Mouse (Mus musculus) ES-Bruce4 (cell line): ENCODE measurements around the gene Gjc1. TPM values are rescaled to one million over a fixed set of nuclear protein-coding genes. Genes with fewer than 3 reads are reported as not detected.

Source experiments
- H3K27ac ChIP-seq: 2 replicates; pipeline ENCODE4 v1.5.1; 2012; ENCODE audit warnings: low read length, inconsistent platforms; ENCODE audit not compliant: insufficient read depth
- H3K27me3 ChIP-seq: 2 replicates; pipeline ENCODE4 v1.6.1; 2012; ENCODE audit warnings: mild to moderate bottlenecking, low read length, inconsistent platforms; ENCODE audit not compliant: control insufficient read depth, poor library complexity, insufficient read depth, severe bottlenecking
- H3K36me3 ChIP-seq: 2 replicates; pipeline ENCODE4 v1.6.1; 2012; ENCODE audit warnings: inconsistent platforms, mild to moderate bottlenecking, low read length, moderate library complexity; ENCODE audit not compliant: control insufficient read depth, poor library complexity, insufficient read depth, severe bottlenecking
- H3K4me1 ChIP-seq: one replicate; pipeline ENCODE4 v1.8.1; 2011; ENCODE audit warnings: low read length; ENCODE audit not compliant: control insufficient read depth, insufficient read depth
- H3K4me3 ChIP-seq: 2 replicates; pipeline ENCODE4 v1.5.1; 2011; ENCODE audit warnings: low read depth, mild to moderate bottlenecking, low read length
- H3K9ac ChIP-seq: 2 replicates; pipeline ENCODE4 v1.6.1; 2012; ENCODE audit warnings: low read depth, mild to moderate bottlenecking, inconsistent platforms; ENCODE audit not compliant: poor library complexity, severe bottlenecking
- H3K9me3 ChIP-seq: replicated peaks from 2 replicates; pipeline ENCODE4 v1.6.1; 2012; ENCODE audit warnings: mild to moderate bottlenecking, low read length, inconsistent platforms; ENCODE audit not compliant: control insufficient read depth, poor library complexity, insufficient read depth, severe bottlenecking
- CTCF ChIP-seq: IDR thresholded peaks from one replicate; pipeline ENCODE4 v1.8.1; 2011; ENCODE audit warnings: low read depth, low read length
- EP300 ChIP-seq: IDR thresholded peaks from 2 replicates; pipeline ENCODE4 v1.6.1; 2011; ENCODE audit warnings: low read depth, low read length; ENCODE audit not compliant: insufficient read depth
- POLR2A ChIP-seq: IDR thresholded peaks from one replicate; pipeline ENCODE4 v1.8.1; 2011; ENCODE audit warnings: low read length; ENCODE audit not compliant: insufficient read depth
- polyA plus RNA-seq: library from polyadenylated mRNA; stranded (reverse); fragments of >200 nt; gene quantifications from 2 replicates; pipeline ENCODE4 v1.2.4, GENCODE M21; 2011; ENCODE audit warnings: low read depth; ENCODE audit not compliant: missing spikeins, insufficient read depth, insufficient read length

Gene Gjc1
- polyA plus RNA-seq, 1 experiment = 71.0 TPM

GRCm38 (mm10) chr11:102851883-102852282 lies 32.4 kb upstream of the Gjc1 start:
- Histone ChIP-seq H3K9me3 (no peaks in the 10 kb centered on the region), H3K36me3 (peaks cover 48% of the 10 kb centered on the region), H3K4me3 (no peak overlapping the region), H3K4me1 (no peaks in the 10 kb centered on the region), H3K27me3 (no peaks in the 10 kb centered on the region), H3K27ac (no peak overlapping the region), H3K9ac (no peak overlapping the region)
- TF ChIP-seq EP300 (no peak), POLR2A (no peak), CTCF (peak; percentile 84)

- Histone ChIP-seq H3K9ac (no peak overlapping the region), H3K4me3 (no peak overlapping the region), H3K36me3 (peaks cover 81% of the 10 kb centered on the region), H3K4me1 (no peaks in the 10 kb centered on the region), H3K27me3 (no peaks in the 10 kb centered on the region), H3K9me3 (no peaks in the 10 kb centered on the region), H3K27ac (no peak overlapping the region)
- TF ChIP-seq CTCF (no peak), EP300 (no peak), POLR2A (no peak)
Measured at GRCm38 (mm10) chr11:102845926-102846325, 26.4 kb upstream of the Gjc1 start.

GRCm38 (mm10) chr11:102838616-102839150 lies 19.2 kb upstream of the Gjc1 start:
- Histone ChIP-seq H3K27me3 (no peaks in the 10 kb centered on the region), H3K27ac (no peak overlapping the region), H3K4me3 (no peak overlapping the region), H3K9ac (no peak overlapping the region), H3K4me1 (no peaks in the 10 kb centered on the region), H3K9me3 (no peaks in the 10 kb centered on the region), H3K36me3 (peaks cover 64% of the 10 kb centered on the region)
- TF ChIP-seq EP300 (no peak), CTCF (no peak), POLR2A (no peak)

GRCm38 (mm10) chr11:102838126-102838525 lies 18.6 kb upstream of the Gjc1 start:
- peaks cover 59% of the 10 kb centered on the region for H3K36me3 ChIP-seq
- H3K4me3 ChIP-seq = no peak overlapping the region
- H3K9ac ChIP-seq = no peak overlapping the region
- H3K27me3 ChIP-seq = no peaks in the 10 kb centered on the region
- no peak overlapping the region for H3K27ac ChIP-seq
- no peaks in the 10 kb centered on the region for H3K9me3 ChIP-seq
- H3K4me1 ChIP-seq = no peaks in the 10 kb centered on the region
- TF ChIP-seq POLR2A (no peak), EP300 (no peak), CTCF (no peak)

- no peak overlapping the region for H3K27ac ChIP-seq
- H3K9me3 ChIP-seq = no peaks in the 10 kb centered on the region
- TF ChIP-seq EP300 = no peak
- TF ChIP-seq POLR2A = no peak
- no peak for TF ChIP-seq CTCF
- H3K4me1 ChIP-seq = no peaks in the 10 kb centered on the region
- H3K4me3 ChIP-seq = no peak overlapping the region
- no peaks in the 10 kb centered on the region for H3K27me3 ChIP-seq
- H3K36me3 ChIP-seq = peaks cover 51% of the 10 kb centered on the region
- H3K9ac ChIP-seq = no peak overlapping the region
Measured at GRCm38 (mm10) chr11:102837385-102837784, 17.9 kb upstream of the Gjc1 start.

- no peak overlapping the region for H3K9ac ChIP-seq
- H3K4me3 ChIP-seq = no peak overlapping the region
- no peak overlapping the region for H3K27ac ChIP-seq
- H3K9me3 ChIP-seq = no peaks in the 10 kb centered on the region
- TF ChIP-seq EP300 (no peak), POLR2A (no peak), CTCF (no peak)
- no peaks in the 10 kb centered on the region for H3K4me1 ChIP-seq
- H3K27me3 ChIP-seq = no peaks in the 10 kb centered on the region
- peaks cover 41% of the 10 kb centered on the region for H3K36me3 ChIP-seq
Measured at GRCm38 (mm10) chr11:102836146-102836545, 16.6 kb upstream of the Gjc1 start.
